20 mouse cellular contexts compared by ENCODE assay signal in genomic region chr13:46294365-46294764, GRCm38 (mm10). TPM values are rescaled to one million over a fixed set of nuclear protein-coding genes. Genes with fewer than 3 reads are reported as not detected.
A peak's percentile ranks its signal among the peaks of the same experiment; 100 is the strongest.
DNase-seq lines count a peak whose midpoint lies in the region; TF ChIP-seq lines count a peak whose summit lies in the region.
"Had no signal": no experiment of that assay in that cellular context is flagged by ENCODE, and none has a peak within 500 bp of the region (broad histone marks: within the 10 kb centered on the region; RNA-seq: fewer than 3 reads in every experiment).

No protein-coding gene starts in this region.

- peaks cover 19% of the 10 kb centered on the region for H3K4me1 ChIP-seq in kidney, adult 2 months (ENCODE audit: control insufficient read depth, insufficient read depth, low read length)
- H3K4me1 ChIP-seq in liver, adult 2 months (ENCODE audit: control insufficient read depth, insufficient read depth, low read length) = peaks cover 17% of the 10 kb centered on the region
- H3K4me1 ChIP-seq in cerebellum, adult 2 months (ENCODE audit: control insufficient read depth, insufficient read depth, low read length) = no peaks in the 10 kb centered on the region
- H3K4me1 ChIP-seq: embryonic facial prominence, embryonic 10.5 days; forebrain, embryonic 13.5 days; heart, embryonic 15.5 days had no signal

- no peak overlapping the region for H3K9ac ChIP-seq in liver, adult 2 months (ENCODE audit: low read depth, low read length)
- H3K9ac ChIP-seq: forebrain, embryonic 13.5 days; forebrain, postnatal 0 days; heart, embryonic 15.5 days had no signal

- no peaks in the 10 kb centered on the region for H3K79me2 ChIP-seq in liver, adult 2 months (ENCODE audit: control insufficient read depth, insufficient read depth, low read length)

- no peak overlapping the region for H3K4me3 ChIP-seq in kidney, adult 2 months (ENCODE audit: insufficient read depth, low read depth, low read length)
- no peak overlapping the region for H3K4me3 ChIP-seq in liver, adult 2 months (ENCODE audit: insufficient read depth, low read depth, low read length)
- H3K4me3 ChIP-seq in cerebellum, adult 2 months (replicated peaks; ENCODE audit: insufficient read depth, low read depth, low read length) = no peak overlapping the region
- H3K4me3 ChIP-seq: embryonic facial prominence, embryonic 10.5 days; forebrain, embryonic 13.5 days; heart, adult 2 months; heart, embryonic 15.5 days had no signal

- TF ChIP-seq POLR2A in kidney, adult 2 months (IDR thresholded peaks at IDR 0.05; ENCODE audit: low read depth, low read length) = no peak
- TF ChIP-seq POLR2A in liver, adult 2 months (IDR thresholded peaks at IDR 0.05; ENCODE audit: extremely low read depth, insufficient read depth, low read length) = no peak
- no peak for TF ChIP-seq POLR2A in cerebellum, adult 2 months (IDR thresholded peaks at IDR 0.05; ENCODE audit: borderline replicate concordance, insufficient read depth, low read length)

- H3K36me3 ChIP-seq in kidney, adult 2 months (ENCODE audit: control insufficient read depth, insufficient read depth, low read length) = no peaks in the 10 kb centered on the region
- no peaks in the 10 kb centered on the region for H3K36me3 ChIP-seq in liver, adult 2 months (ENCODE audit: control insufficient read depth, insufficient read depth, low read length)
- H3K36me3 ChIP-seq: embryonic facial prominence, embryonic 10.5 days; heart, embryonic 15.5 days had no signal

- no peak for TF ChIP-seq CTCF in kidney, adult 2 months (conservative IDR thresholded peaks at IDR 0.05; ENCODE audit: insufficient read depth, insufficient read length, low read depth, low read length)
- TF ChIP-seq CTCF in liver, adult 2 months (IDR thresholded peaks at IDR 0.05; ENCODE audit: low read depth, low read length) = no peak
- TF ChIP-seq CTCF in cerebellum, adult 2 months (IDR thresholded peaks at IDR 0.05; ENCODE audit: borderline replicate concordance, insufficient read depth, low read depth, low read length) = no peak

- no peaks in the 10 kb centered on the region for H3K27me3 ChIP-seq in kidney, adult 2 months (replicated peaks; ENCODE audit: control insufficient read depth, insufficient read depth, low read length)
- 0 out of 2 replicates have a peak, but pooled peaks cover 2% of the 10 kb centered on the region for H3K27me3 ChIP-seq in liver, adult 2 months (ENCODE audit: control insufficient read depth, insufficient read depth, low read length)
- no peaks in the 10 kb centered on the region for H3K27me3 ChIP-seq in cerebellum, adult 2 months (ENCODE audit: control insufficient read depth, insufficient read depth, low read length)
- H3K27me3 ChIP-seq: forebrain, embryonic 13.5 days; heart, embryonic 15.5 days had no signal

- peak overlapping the region; percentile 94 for H3K27ac ChIP-seq in kidney, adult 2 months (ENCODE audit: insufficient read depth, low read depth, low read length)
- no peak overlapping the region for H3K27ac ChIP-seq in liver, adult 2 months (replicated peaks; ENCODE audit: insufficient read depth, low read depth, low read length)
- no peak overlapping the region for H3K27ac ChIP-seq in cerebellum, adult 2 months (ENCODE audit: insufficient read depth, low read length)
- H3K27ac ChIP-seq: embryonic facial prominence, embryonic 10.5 days; forebrain, embryonic 13.5 days; heart, adult 2 months; heart, embryonic 15.5 days had no signal

- DNase-seq in kidney, adult 2 months = peak; percentile 93
- DNase-seq in kidney, postnatal 10 days = no peak
- peak; percentile 95 for DNase-seq in liver, adult 2 months (ENCODE audit: extremely low read depth, low read depth, low spot score)
- DNase-seq in liver = no peak
- peak; percentile 51 for DNase-seq in kidney, postnatal 14 days
- no peak for DNase-seq in cerebellum, adult 2 months
- DNase-seq: adrenal gland, adult 2 months; adrenal gland, postnatal 25 days; cerebellum, adult 18-20 months; cerebellum, postnatal 10 days; forebrain, postnatal 0 days; gastrocnemius, postnatal 14 days; heart, adult 2 months; heart, postnatal 14 days had no signal

RNA-seq across cellular contexts. Expression of gene Stmnd1, which starts 20.8 kb away (rescaled TPM):
- 0.06 TPM in 1 of 2 replicates, not detected in the other for polyA plus RNA-seq in kidney, adult 2 months (2012; rRNA removed)
- not detected in 2 replicates for total RNA-seq in liver, adult 2 months (2014; rRNA removed)
- polyA plus RNA-seq in liver, adult 2 months (2012; rRNA removed) = not detected in 2 replicates
- 0.14 and 0.15 TPM in 2 replicates for polyA plus RNA-seq in cerebellum, adult 2 months (2012; rRNA removed)
- total RNA-seq: adrenal gland, adult 2 months; adrenal gland, postnatal 25 days; ES-E14; forebrain, postnatal 0 days; gastrocnemius, adult 18-20 months; hematopoietic stem cell, adult 5-6 weeks had no signal
- polyA plus RNA-seq: adrenal gland, adult 2 months; forebrain, embryonic 13.5 days; forebrain, postnatal 0 days had no signal

Comparison
In these comparisons a context has a peak if more than half of its experiments do, and no peak if none do; other contexts are left out.
1. DNase-seq: peak in kidney, adult 2 months (single experiment), liver, adult 2 months (single experiment) and kidney, postnatal 14 days (single experiment); none in kidney, postnatal 10 days (single experiment), liver (single experiment) and cerebellum, adult 2 months (0 of 2).